Mouse (Mus musculus): Measurements from ENCODE around the gene AI182371. TPM values are rescaled to one million over a fixed set of nuclear protein-coding genes. Genes with fewer than 3 reads are reported as not detected.

The AI182371 gene
- polyA plus RNA-seq, 1 experiment from 2014 or later, result 0.40 TPM

DNA sequence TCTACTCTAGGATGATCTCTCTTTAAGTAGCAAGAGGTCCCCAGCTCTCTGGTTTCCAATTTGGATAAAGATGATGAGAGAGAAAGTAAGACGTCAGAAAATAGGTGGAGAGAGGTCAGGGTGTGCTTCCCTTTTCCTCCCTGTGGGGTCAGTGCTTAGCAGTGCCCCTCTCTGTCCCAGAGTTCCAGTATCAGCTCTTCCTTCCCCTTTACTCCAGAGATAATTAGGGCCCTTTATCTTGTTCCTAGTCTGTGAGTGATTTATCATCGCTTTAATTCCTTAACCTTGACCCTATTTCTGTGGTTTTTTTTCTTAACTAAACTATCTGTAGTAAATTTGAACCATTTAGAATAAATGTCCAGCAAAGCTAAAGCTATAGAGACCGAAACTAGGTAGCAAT, 3.5 kb upstream of the AI182371 start:
- H3K4me3 ChIP-seq (ENCODE audit: inconsistent target), result no peak overlapping the region
- WGBS (ENCODE audit: missing documents), result 71% methylated on average over 3 of the region's 3 CpGs
- H3K27ac ChIP-seq, result no peak overlapping the region
- H3K36me3 ChIP-seq (ENCODE audit: inconsistent target), result no peaks in the 10 kb centered on the region
- no peaks in the 10 kb centered on the region for H3K79me2 ChIP-seq (ENCODE audit: inconsistent target)

DNA sequence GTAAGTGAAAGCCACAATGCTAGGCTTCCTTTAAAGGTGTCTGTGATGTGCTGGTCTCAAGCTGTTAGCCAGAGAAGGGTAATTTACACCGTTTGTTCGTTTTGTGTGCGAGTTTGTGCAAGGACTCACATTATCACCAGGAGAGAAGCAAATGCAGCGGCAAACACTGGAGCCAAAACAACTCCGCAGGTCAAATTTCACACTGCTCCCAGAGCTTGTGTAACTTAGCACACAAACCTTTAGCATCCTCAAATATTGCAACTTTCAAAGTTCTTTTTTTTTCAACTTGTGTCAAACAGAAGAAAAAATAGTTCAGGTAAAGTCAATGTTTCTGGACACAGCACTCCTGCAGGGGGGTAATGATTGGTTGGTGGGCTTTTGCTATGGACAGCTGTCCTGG, 2.2 kb upstream of the AI182371 start:
- H3K36me3 ChIP-seq (ENCODE audit: inconsistent target), result no peaks in the 10 kb centered on the region
- no peak overlapping the region for H3K27ac ChIP-seq
- 99% methylated on average over 5 of the region's 5 CpGs for WGBS (ENCODE audit: missing documents)
- H3K79me2 ChIP-seq (ENCODE audit: inconsistent target), result no peaks in the 10 kb centered on the region
- no peak overlapping the region for H3K4me3 ChIP-seq (ENCODE audit: inconsistent target)

DNA sequence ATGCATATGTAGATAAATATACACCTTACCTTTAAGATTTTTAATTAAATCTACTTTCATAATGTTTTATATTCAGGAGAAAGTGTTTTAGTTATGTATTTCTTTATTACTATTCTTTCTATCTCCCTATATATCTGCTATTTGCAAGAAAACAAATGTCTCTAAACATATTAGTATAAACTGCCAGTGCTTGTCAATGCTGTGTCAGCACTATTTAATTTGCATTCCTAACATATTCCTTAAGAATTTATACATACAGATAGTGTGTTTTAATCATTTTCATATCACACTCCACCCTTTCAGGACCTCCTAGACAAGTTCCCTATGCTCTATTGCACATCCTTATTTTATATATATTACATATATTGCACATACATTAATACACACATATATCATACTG, 1.4 kb upstream of the AI182371 start:
- no peak overlapping the region for H3K27ac ChIP-seq

DNA sequence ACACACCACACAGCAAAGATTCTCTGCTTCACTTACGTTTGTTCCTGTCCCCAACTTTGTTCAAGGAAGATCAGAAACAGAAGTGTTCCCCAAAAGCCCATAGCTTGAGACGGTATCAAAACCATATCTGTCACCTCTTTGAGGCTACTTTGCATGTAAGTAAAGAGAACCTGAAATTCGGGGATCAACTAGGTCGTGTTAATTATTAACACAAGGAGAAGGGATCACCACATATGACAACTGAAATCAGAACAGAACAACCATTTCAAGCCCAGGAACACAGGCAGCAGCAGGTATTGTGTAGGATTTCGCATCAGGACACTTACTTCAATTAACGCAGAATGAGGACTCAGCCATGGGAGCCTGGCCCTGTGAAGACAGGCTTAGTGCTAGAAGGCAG, 814 bp downstream of the AI182371 start:
- WGBS (ENCODE audit: missing documents), result 88% methylated on average over 6 of the region's 6 CpGs
- Histone ChIP-seq H3K27ac (no peak overlapping the region), H3K4me3 (ENCODE audit: inconsistent target) (no peak overlapping the region), H3K36me3 (ENCODE audit: inconsistent target) (no peaks in the 10 kb centered on the region), H3K79me2 (ENCODE audit: inconsistent target) (no peaks in the 10 kb centered on the region)

More for the DNA sequence above, 1.4 kb upstream of the AI182371 start:
- H3K36me3 ChIP-seq (ENCODE audit: inconsistent target), result no peaks in the 10 kb centered on the region
- H3K4me3 ChIP-seq (ENCODE audit: inconsistent target), result no peak overlapping the region
- no peaks in the 10 kb centered on the region for H3K79me2 ChIP-seq (ENCODE audit: inconsistent target)

DNA sequence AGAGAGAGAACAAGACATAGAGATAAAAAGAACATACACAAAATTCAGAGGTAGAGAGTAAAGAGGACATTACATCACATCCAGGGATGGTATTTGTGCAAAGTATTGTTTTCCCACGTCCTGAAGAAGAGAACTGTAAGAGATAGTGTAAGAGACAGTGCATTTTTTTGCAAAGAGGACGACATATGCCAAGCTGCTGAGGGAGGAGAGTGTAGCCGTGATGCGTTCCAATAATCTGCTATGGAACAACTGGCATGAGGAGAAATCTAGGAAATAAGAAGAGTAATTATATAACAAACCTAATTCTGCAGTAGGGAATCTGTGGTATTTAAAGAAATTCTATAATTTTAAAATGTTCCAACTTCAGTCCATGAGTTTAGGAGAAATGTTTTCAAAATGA, 13.9 kb downstream of the AI182371 start:
- 79% methylated on average over 4 of the region's 4 CpGs for WGBS (ENCODE audit: missing documents)

DNA sequence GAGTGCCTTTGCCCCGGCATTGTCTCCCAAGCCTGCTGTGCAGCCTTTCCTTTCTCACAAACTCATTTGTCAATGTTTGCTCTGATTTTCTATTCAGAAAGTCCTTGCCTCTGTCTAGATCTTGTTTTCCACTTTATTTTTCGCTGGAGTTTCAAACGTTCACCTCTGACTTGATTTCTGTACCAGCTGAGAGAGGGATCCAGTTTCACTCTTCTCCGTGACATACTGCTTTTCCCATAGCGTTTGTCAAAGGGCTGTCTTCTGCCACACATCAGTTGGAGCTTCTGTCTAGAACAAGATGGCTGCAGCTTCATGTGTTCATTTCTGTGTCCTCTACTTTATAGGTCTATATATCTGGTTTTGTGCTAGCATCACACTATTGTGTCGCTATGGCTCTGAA, 22.2 kb downstream of the AI182371 start:
- Histone ChIP-seq H3K27ac (no peak overlapping the region), H3K79me2 (ENCODE audit: inconsistent target) (no peaks in the 10 kb centered on the region), H3K36me3 (ENCODE audit: inconsistent target) (no peaks in the 10 kb centered on the region), H3K4me3 (ENCODE audit: inconsistent target) (no peak overlapping the region)
- WGBS (ENCODE audit: missing documents), result 88% methylated on average over 6 of the region's 6 CpGs

More for the DNA sequence above, 13.9 kb downstream of the AI182371 start:
- no peaks in the 10 kb centered on the region for H3K36me3 ChIP-seq (ENCODE audit: inconsistent target)
- H3K27ac ChIP-seq, result no peak overlapping the region
- no peak overlapping the region for H3K4me3 ChIP-seq (ENCODE audit: inconsistent target)
- no peaks in the 10 kb centered on the region for H3K79me2 ChIP-seq (ENCODE audit: inconsistent target)

DNA sequence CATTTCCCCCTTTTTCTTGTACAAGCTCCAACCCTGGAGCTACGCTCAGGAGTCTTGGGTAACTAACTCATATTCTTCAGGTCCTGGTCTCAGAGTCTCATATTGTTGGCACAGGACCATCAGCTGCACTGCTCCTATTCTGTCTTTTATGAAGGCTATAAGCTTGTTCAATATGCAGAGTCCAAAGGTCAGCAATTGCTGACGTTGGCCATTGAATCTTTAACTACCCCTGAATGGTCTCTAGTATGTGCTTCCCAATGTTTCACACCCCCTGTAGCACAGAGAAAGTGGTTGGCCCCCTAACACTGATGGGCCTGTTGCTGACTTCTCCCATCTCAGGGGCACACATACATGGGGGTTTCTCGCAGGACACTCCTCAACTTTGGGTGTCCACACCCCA, 27.0 kb downstream of the AI182371 start:
- Histone ChIP-seq H3K36me3 (ENCODE audit: inconsistent target) (no peaks in the 10 kb centered on the region), H3K4me3 (ENCODE audit: inconsistent target) (no peak overlapping the region), H3K79me2 (ENCODE audit: inconsistent target) (no peaks in the 10 kb centered on the region), H3K27ac (no peak overlapping the region)
- 92% methylated on average over 3 of the region's 3 CpGs for WGBS (ENCODE audit: missing documents)

DNA sequence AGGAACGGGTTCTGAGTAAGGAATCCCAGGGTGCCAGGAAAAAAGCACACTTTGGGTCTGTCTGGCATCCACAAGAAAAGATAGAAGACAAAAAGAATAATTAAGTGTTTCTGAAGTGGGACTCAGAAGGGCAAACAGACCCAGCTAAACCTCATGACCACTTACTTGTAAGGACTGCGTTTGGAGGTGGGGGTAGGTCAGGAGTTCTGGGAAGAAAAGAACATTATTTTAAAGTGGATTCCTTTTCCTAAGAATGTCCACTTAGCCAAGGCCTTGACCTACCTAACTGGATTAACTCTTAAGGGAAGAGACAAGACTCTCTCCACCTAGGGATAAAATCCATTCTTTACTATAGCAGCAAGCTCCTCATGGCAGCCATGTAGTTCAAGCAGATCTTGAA, 28.8 kb downstream of the AI182371 start:
- Histone ChIP-seq H3K4me3 (ENCODE audit: inconsistent target) (no peak overlapping the region), H3K79me2 (ENCODE audit: inconsistent target) (no peaks in the 10 kb centered on the region), H3K27ac (no peak overlapping the region), H3K36me3 (ENCODE audit: inconsistent target) (no peaks in the 10 kb centered on the region)
- WGBS (ENCODE audit: missing documents), result 80% methylated on average over 2 of the region's 2 CpGs

DNA sequence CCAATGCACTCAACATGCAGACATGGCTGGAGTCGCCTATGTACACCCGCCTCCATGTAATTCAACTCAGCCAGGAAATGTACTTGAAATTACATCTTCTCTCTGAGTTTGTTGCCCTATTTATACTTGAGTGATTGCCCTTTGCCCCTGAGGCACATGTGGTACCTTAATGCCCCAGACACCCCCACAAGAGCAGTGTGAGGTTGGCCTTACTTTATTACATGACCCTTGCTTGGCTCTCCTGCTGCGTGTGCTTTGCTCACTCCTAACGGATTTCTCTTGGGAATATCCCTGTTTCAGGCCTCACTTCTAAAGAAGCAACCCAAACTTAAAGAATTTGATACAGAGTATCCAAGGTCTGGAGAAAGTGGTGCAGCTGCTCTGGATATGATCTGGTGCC, 31.1 kb downstream of the AI182371 start:
- H3K36me3 ChIP-seq (ENCODE audit: inconsistent target), result no peaks in the 10 kb centered on the region
- H3K4me3 ChIP-seq (ENCODE audit: inconsistent target), result no peak overlapping the region
- 88% methylated on average over 4 of the region's 4 CpGs for WGBS (ENCODE audit: missing documents)
- H3K79me2 ChIP-seq (ENCODE audit: inconsistent target), result no peaks in the 10 kb centered on the region
- no peak overlapping the region for H3K27ac ChIP-seq

DNA sequence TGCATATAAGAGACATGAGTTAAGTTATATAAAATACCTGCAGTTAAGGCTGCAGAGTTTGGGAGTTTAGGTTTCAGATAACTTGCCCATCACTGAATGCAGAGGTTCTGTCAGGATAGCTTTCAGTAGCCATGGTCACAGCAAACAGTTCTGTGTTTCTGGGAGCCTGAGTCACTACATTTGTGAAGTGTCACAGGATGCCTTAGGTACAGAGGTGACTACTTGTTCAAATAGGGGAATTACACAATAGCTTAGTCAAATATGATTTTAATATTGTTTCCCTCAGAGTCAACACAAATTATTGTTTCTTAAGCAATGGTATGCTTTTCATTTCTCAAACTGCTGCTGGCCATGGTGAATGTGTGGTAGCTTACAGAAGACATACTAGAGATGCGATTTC, 32.2 kb downstream of the AI182371 start:
- WGBS (ENCODE audit: missing documents), result 100% methylated on average over 1 of the region's 1 CpGs
- Histone ChIP-seq H3K4me3 (ENCODE audit: inconsistent target) (no peak overlapping the region), H3K79me2 (ENCODE audit: inconsistent target) (no peaks in the 10 kb centered on the region), H3K36me3 (ENCODE audit: inconsistent target) (no peaks in the 10 kb centered on the region), H3K27ac (no peak overlapping the region)

DNA sequence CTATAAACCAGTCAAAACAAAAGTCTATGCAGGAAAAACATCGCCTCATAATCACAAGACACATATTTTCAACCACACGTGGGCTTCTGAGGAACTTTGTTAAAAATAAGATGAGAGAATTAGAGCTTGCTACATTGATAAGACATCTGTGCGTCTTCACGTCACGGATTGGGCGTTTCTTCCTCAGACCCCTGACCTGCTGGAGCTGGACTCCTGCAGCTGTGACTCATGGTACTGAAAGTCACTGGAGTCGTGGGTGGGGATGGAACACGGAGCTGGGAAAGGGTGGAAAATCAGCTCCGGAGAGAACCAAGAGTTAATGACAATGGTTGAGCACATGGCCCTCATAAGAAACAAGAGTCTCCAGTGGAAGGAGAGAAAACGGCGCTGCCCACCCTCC, 34.2 kb downstream of the AI182371 start:
- H3K4me3 ChIP-seq (ENCODE audit: inconsistent target), result no peak overlapping the region
- H3K27ac ChIP-seq, result no peak overlapping the region
- H3K79me2 ChIP-seq (ENCODE audit: inconsistent target), result no peaks in the 10 kb centered on the region
- no peaks in the 10 kb centered on the region for H3K36me3 ChIP-seq (ENCODE audit: inconsistent target)
- 94% methylated on average over 11 of the region's 11 CpGs for WGBS (ENCODE audit: missing documents)

DNA sequence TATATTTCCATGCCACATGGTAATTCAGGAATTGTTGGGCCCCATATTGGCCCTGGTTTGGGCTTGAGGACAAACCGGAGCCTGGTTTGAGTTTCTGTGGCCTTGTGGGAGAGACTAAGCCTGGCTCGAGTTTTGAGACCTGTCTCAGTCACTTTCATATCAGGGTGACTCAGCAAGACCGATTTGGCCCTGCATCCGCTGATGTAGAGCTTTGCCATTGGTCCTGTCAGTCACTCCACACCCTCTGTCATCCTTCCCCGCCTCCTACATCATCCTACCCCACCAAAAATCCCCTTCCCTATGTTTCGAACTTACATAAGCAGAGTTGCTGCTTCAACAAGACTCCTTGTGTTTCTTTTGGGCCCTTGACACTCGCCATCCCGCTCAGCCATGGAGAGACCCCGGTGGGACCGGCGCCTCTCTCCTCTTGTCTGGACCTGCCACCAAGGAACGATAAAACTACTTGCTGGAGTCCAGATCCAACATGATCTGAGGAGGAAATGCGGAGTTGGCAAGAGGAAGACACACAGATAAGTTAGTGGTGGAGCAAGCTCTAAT, 34.7 kb downstream of the AI182371 start:
- Histone ChIP-seq H3K4me3 (ENCODE audit: inconsistent target) (no peak overlapping the region), H3K27ac (no peak overlapping the region), H3K79me2 (ENCODE audit: inconsistent target) (no peaks in the 10 kb centered on the region), H3K36me3 (ENCODE audit: inconsistent target) (no peaks in the 10 kb centered on the region)
- 96% methylated on average over 13 of the region's 13 CpGs for WGBS (ENCODE audit: missing documents)

DNA sequence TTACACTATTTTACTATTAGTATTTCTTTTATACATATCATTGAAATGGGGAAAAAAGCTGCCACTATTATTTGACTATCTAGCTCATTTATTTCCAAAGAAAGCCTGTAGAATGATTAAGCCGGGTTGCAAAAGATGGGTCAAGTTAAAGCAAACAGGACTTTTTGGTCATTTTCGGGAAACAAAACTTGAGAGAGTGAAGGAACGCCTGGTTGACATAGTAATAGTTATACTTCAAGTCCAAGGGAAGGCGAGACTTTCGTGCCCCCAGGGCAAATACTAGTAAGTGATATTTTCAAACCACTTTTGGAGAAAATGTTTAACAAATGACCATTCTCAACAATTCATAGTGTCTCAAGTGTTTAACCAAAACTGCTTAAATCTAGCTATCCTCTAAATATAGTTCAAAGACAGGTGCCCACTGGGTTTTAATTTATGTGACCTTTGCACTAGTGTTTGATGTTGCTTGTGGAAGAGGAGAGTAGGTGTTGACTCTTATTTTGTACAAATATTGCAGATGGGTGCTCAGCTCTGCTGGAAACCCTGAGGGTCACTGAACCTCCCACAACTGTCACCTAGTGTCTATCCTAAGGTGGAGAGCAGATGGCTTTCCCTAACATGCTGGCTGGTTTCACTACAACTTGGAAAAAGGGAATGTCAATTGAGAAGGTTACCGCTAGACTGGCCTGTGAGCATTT, 37.9 kb downstream of the AI182371 start:
- H3K36me3 ChIP-seq (ENCODE audit: inconsistent target), result no peaks in the 10 kb centered on the region
- H3K4me3 ChIP-seq (ENCODE audit: inconsistent target), result no peak overlapping the region
- WGBS (ENCODE audit: missing documents), result 88% methylated on average over 6 of the region's 6 CpGs
- no peak overlapping the region for H3K27ac ChIP-seq
- no peaks in the 10 kb centered on the region for H3K79me2 ChIP-seq (ENCODE audit: inconsistent target)

DNA sequence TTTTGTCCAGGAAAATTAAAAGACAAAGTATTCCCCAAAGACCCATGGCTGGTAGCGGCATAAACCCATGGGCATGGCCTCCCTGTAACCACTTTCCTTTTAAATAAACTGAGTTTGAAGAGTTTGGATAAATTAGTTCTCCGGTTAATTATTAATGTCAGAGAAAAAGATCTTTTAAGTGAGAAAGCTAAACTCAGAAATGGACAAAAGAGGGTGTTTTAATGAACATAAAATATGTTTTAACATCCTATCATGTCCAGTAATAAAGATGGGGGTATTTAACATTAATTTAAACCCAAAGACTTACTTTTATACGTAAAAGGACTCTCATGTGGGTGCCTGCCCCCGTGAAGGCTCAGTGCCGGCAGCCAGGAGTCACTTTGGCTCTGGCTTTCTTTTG, 40.0 kb downstream of the AI182371 start, which contains the start of gene Hc:
Hc (minus strand) TSS at position 101 of the 400 bp plus-strand sequence.
- Histone ChIP-seq H3K27ac (no peak within 1 kb of the TSS), H3K79me2 (ENCODE audit: inconsistent target) (no peaks in the 10 kb centered on the region), H3K4me3 (ENCODE audit: inconsistent target) (no peak within 1 kb of the TSS), H3K36me3 (ENCODE audit: inconsistent target) (no peaks in the 10 kb centered on the region)
- 89% methylated on average over 5 of the region's 5 CpGs for WGBS (ENCODE audit: missing documents)

DNA sequence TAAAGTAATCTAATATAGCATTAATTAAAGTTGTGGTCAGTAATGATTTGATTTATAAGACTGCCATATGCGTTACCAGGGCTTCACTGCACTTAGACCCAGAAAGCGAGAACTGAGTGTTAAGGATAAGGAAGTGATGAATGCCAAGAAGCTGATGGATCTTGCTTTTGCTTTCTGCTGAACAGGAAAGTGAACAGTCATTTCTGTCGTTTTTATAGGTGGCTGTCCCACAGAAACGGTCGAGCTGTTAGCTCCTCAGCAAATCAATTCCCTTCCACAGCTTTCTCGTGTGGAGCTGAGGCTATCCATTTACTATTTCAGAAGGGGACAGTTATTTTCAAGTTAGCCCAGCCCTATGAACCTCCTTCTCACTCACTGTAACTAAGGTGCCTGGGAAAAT, 40.4 kb downstream of the AI182371 start:
- H3K27ac ChIP-seq, result no peak overlapping the region
- H3K4me3 ChIP-seq (ENCODE audit: inconsistent target), result no peak overlapping the region
- 12% methylated on average over 6 of the region's 6 CpGs for WGBS (ENCODE audit: missing documents)
- H3K79me2 ChIP-seq (ENCODE audit: inconsistent target), result no peaks in the 10 kb centered on the region
- H3K36me3 ChIP-seq (ENCODE audit: inconsistent target), result no peaks in the 10 kb centered on the region

DNA sequence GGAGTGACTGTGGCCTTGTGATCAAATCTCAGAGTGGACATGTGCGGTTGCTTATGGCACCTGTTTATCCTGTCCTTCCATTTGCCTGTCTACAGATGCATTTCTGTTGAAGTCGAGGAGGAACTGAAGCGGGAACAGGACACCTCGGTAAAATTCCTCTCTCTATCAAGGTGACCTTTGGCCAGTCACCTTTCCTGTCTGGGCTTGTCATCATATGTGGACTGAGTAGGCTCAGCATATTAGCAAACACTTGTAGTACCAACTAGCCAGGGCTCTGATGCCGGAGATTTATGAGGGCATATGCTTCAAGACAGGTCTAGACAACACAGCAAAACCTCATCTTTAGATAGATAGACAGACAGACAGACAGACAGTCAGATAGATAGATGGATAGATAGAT, 41.1 kb downstream of the AI182371 start:
- H3K36me3 ChIP-seq (ENCODE audit: inconsistent target), result no peaks in the 10 kb centered on the region
- 95% methylated on average over 5 of the region's 5 CpGs for WGBS (ENCODE audit: missing documents)
- H3K79me2 ChIP-seq (ENCODE audit: inconsistent target), result no peaks in the 10 kb centered on the region
- H3K4me3 ChIP-seq (ENCODE audit: inconsistent target), result no peak overlapping the region
- no peak overlapping the region for H3K27ac ChIP-seq
